Comparison of ENCODE assay signal across 26 mouse cellular contexts in genomic region chr1:176727372-176727771, GRCm38 (mm10).
"Had no signal": no experiment of that assay in that cellular context is flagged by ENCODE, and none has a peak within 500 bp of the region (broad histone marks: within the 10 kb centered on the region; RNA-seq: fewer than 3 reads in every experiment).

No protein-coding gene starts in this region.

- DNase-seq: gastrocnemius, adult 2 months; gastrocnemius, postnatal 10 days; gastrocnemius, postnatal 36 days; heart, adult 11 months; heart, adult 2 months; heart, postnatal 14 days; heart, postnatal 36 days; kidney, adult 11 months; kidney, adult 2 months; kidney, adult 9 months; kidney, postnatal 14 days; kidney, postnatal 36 days; layer of hippocampus, adult 9-11 months; layer of hippocampus, postnatal 36 days; left cerebral cortex, postnatal 4 days had no signal

- H3K9me3 ChIP-seq: heart, embryonic 13.5 days; heart, embryonic 15.5 days; hindbrain, embryonic 15.5 days; kidney, embryonic 15.5 days; limb, embryonic 13.5 days; limb, embryonic 15.5 days; liver, embryonic 12.5 days had no signal

- H3K9ac ChIP-seq: heart, embryonic 13.5 days; heart, embryonic 15.5 days; hindbrain, embryonic 15.5 days; kidney, embryonic 15.5 days; limb, embryonic 13.5 days; limb, embryonic 15.5 days; liver, embryonic 12.5 days had no signal

- H3K4me2 ChIP-seq: heart, embryonic 11.5 days; heart, embryonic 13.5 days; heart, embryonic 15.5 days; hindbrain, embryonic 15.5 days; kidney, embryonic 15.5 days; limb, embryonic 13.5 days; limb, embryonic 15.5 days; liver, embryonic 12.5 days had no signal

- ATAC-seq: hindbrain, postnatal 0 days; intestine, embryonic 16.5 days; liver, embryonic 12.5 days had no signal

- H3K27me3 ChIP-seq: heart, embryonic 13.5 days; heart, embryonic 15.5 days; hindbrain, embryonic 15.5 days; kidney, embryonic 15.5 days; limb, embryonic 13.5 days; limb, embryonic 15.5 days; liver, embryonic 12.5 days had no signal

- H3K27ac ChIP-seq: heart, adult 2 months; heart, embryonic 13.5 days; heart, embryonic 15.5 days; hindbrain, embryonic 15.5 days; hindbrain, postnatal 0 days; kidney, embryonic 15.5 days; kidney, postnatal 0 days; limb, embryonic 13.5 days; limb, embryonic 15.5 days; liver, embryonic 12.5 days had no signal

- H3K4me1 ChIP-seq: heart, embryonic 13.5 days; heart, embryonic 15.5 days; hindbrain, embryonic 15.5 days; kidney, embryonic 15.5 days; limb, embryonic 13.5 days; limb, embryonic 15.5 days; liver, embryonic 12.5 days had no signal

- H3K4me3 ChIP-seq: gastrocnemius, adult 2 months; heart, adult 2 months; heart, embryonic 13.5 days; heart, embryonic 15.5 days; hindbrain, embryonic 15.5 days; kidney, embryonic 15.5 days; limb, embryonic 13.5 days; limb, embryonic 15.5 days; liver, embryonic 12.5 days had no signal
